Mouse (Mus musculus) adrenal gland, postnatal 10 days (tissue): Measurements from ENCODE around the gene Arf1. TPM values are rescaled to one million over a fixed set of nuclear protein-coding genes. Genes with fewer than 3 reads are reported as not detected.

Experiments used
- DNase-seq: peaks from one replicate; pipeline ENCODE4 v3.0.0; 2021; ENCODE audit warnings: mixed read lengths
- total RNA-seq, 2 experiments: library from RNA; stranded (reverse); gene quantifications; 2 replicates each; pipeline ENCODE4 v1.2.3; 2021

The Arf1 gene
- total RNA-seq, 2 experiments from 2014 or later: 322 to 364 TPM

- peak; percentile 94 for DNase-seq
Measured at GRCm38 (mm10) chr11:59191231-59192058, 36.6 kb downstream of the Arf1 start.

DNA sequence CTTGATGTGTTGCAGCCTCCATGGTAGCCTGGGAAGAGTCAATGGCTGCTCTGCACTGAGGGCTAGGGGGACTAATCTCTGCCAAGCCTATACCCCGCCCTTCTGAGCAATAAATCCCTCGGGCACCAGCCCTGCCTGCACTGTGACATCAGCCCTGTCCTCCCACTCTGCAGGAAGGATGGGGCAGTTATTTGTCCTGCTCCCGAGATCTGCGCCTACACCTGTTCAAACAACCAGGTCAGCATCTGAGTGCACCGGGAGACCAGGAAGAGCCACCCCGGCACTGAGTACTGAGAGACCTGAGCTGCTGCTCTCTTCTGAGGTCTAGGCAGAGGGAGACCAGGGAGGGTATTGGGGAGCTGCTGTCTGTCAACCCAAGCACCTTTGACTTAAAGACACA is 40.4 kb downstream of the Arf1 start:
- no peak for DNase-seq

GRCm38 (mm10) chr11:59185490-59185889 is 42.6 kb downstream of the Arf1 start:
- no peak for DNase-seq

DNA sequence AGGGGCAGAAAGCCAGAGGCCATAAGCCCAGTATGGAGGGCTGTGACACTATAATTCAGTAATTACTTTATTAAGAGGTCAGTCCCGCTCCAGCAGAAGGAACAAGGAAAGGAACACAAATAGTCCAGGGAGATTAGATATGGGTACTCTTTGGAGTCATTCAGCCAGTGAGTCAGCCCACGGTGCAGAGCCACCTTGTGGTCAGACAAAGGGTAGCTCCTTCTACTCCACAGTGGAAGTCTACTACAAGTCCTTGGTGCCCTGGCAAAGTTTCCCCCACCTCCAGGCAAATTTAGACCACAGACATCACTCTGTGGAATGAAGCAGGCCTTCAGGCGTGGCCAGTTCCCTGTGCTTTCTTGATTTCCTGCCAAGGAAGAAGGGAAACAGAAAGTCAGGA is 44.2 kb downstream of the Arf1 start:
- peak; percentile 72 for DNase-seq

GRCm38 (mm10) chr11:59182864-59183331 is 45.2 kb downstream of the Arf1 start, which contains the start of gene Gjc2:
TSS of gene Gjc2 (minus strand) at chr11:59183213.
- peak; percentile 71 for DNase-seq

DNA sequence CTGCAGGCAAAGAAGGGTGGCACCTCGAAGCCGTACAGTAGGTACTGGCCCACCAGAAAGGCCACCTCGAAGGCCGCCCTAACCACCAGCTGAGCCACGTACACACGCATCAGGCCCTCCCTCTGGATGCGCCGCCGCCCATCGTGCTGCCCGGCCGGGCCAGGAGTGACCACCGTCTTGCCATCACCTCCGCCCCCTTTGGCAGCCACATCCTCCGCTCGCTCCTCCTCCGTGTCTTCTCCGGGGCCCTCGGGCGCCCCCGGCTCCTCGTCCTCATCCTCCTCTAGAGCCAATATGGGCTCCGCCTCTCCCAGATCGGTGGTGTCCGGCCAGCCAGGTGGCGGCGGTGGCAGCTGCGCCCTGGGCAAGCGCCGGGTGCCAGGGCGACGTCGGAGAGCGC is 51.1 kb downstream of the Arf1 start:
- no peak for DNase-seq

- peak; percentile 31 for DNase-seq
Measured at GRCm38 (mm10) chr11:59176475-59176874, 51.6 kb downstream of the Arf1 start.

- DNase-seq: no peak
Measured at GRCm38 (mm10) chr11:59174189-59174838, 53.8 kb downstream of the Arf1 start.

DNA sequence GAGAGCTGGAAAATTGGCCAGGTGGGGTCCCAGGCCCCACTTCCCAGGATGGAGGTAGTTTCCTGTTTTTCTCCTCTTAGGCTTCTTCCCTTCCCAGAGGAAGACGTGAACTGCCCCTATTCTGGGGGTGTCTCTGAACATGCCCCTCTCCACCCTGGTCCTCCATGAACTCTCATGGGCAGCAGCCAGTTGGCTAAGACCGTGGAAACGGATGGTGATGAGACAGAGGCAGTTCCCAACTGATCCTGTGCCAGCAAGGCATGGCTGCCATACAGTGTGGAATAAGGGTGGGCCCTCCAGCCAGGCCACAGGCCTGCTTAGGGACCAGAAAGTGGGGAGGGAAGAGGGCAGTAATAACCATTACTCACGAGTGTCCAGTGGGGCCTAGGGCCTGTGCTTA is 57.5 kb downstream of the Arf1 start:
- no peak for DNase-seq

DNA sequence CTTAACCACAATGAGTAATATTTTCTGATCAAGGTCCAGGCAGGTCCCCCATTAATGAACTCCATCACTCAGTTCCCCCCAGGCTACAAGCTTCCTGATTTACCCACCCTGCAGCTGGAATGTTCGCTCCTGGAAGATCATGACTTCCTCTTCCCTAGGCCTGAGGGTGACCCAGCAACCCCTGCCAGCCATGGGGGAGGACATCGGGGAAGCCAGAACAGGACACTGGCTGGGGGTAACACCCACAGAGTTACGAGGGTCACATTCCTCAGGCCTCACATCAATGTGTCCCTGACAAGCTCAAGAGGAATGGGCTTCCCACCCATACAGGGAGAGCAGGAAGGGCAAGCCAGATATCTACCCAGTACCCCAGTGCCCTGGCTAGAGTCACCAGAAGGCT is 58.3 kb downstream of the Arf1 start:
- no peak for DNase-seq

- no peak for DNase-seq
Measured at GRCm38 (mm10) chr11:59165616-59166241, 62.3 kb downstream of the Arf1 start.

DNA sequence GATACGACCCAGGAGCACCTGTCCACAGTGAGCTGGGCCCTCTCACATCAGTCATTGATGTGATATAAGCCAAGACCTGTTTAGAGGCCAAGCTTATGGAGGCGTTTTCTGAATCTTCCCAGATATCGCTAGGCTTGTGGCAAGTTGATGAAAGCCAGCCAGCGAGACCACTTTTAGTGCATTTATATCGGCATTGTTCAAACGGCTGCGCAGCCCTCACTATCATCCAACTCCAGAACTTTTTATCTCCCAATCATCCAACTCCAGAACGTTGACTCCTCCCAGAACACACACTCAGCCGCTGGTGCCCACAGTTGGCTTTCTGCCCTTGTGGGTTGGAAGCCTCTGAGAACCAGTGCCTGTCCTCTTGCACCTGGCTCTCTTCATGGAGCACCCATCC is 63.7 kb downstream of the Arf1 start:
- no peak for DNase-seq

DNA sequence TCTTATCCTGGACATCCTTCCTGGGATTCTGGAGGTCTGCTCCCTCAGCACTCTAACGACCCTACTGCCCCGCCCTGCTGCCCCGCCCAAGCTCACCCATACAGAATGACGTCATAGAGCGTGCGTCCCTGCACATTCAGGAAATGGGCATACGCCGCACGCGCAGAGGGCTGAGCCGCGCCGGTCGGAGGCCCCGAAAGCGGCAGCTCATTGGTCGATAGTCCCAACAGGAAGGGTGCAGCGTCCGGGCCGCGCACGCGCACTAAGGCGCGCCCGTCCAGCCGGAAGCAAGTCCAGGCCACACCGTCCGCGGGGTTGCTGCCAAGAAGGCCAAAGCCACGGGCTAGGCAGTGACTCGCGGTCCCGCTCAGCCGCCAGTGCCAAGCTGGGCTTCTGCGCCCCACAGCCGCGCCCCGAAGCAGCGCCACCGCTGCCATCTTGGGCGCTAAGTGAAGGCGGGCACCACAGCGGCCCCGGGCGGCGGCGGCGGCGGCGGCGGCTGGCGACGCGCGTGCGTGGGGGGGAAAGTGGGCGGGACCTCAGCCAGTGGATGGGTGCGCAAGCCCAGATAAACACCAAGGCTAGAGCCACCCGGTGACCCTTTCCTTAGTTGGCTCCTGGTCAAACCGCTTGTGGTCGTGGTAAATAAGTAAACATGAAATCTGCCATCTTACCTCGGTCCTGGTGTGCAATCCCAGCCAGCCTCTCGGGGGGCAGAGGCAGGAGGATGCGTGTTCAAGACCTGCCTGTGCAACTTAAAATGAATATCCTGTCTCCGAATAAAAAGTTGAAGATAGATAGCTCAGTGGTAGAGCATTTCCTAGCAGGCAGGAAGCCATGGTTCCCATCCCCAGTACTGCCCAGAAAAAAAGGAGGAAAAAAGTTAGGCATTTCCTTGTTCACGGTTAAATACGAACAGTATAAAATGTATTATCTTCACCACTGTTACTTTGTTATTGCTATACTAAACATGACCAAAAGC is 64.5 kb downstream of the Arf1 start, which contains the start of gene Iba57:
Iba57 (minus strand) TSS at position 485 of the 982 bp plus-strand sequence.
- peak; percentile 97 for DNase-seq

- no peak for DNase-seq
Measured at GRCm38 (mm10) chr11:59162443-59163254, 65.4 kb downstream of the Arf1 start.

Other genes with a start within 250 kb of the Arf1 start
- 10 to 100 TPM; 20.0 to 75.3 TPM for gene Obscn, start 91.9 kb downstream of the Arf1 start, total RNA-seq
- gene Iba57, start 64.5 kb downstream of the Arf1 start, total RNA-seq: 10 to 100 TPM; 19.6 to 19.8 TPM
- gene Gjc2, start 45.1 kb downstream of the Arf1 start, total RNA-seq: under 1 TPM; 0.48 to 0.88 TPM
- 10 to 100 TPM; 63.7 to 64.9 TPM for gene Guk1, start 36.1 kb downstream of the Arf1 start, total RNA-seq
- gene Mrpl55, start 25.8 kb downstream of the Arf1 start, total RNA-seq: 10 to 100 TPM; 72.8 to 78.8 TPM
- gene 2310033P09Rik, start 19.9 kb downstream of the Arf1 start, total RNA-seq: 10 to 100 TPM; 21.2 to 21.8 TPM
- not detected for gene Wnt3a, start 62.5 kb upstream of the Arf1 start, total RNA-seq
- gene Wnt9a, start 78.7 kb upstream of the Arf1 start, total RNA-seq: 1 to 10 TPM; 1.7 to 3.5 TPM
- not detected for gene Prss38, start 147.4 kb upstream of the Arf1 start, total RNA-seq
- 1 to 10 TPM; 7.5 to 9.8 TPM for gene Jmjd4, start 221.8 kb upstream of the Arf1 start, total RNA-seq
- 10 to 100 TPM; 56.4 to 56.8 TPM for gene Snap47, start 222.9 kb upstream of the Arf1 start, total RNA-seq
- gene Zfp867, start 244.2 kb upstream of the Arf1 start, total RNA-seq: 1 to 10 TPM; 3.9 to 6.4 TPM